Mouse (Mus musculus) E14TG2a.4 (cell line): ENCODE results near the gene Pjvk.
A peak's percentile ranks its signal among the peaks of the same experiment; 100 is the strongest.

ENCODE experiments used
- H3K27me3 ChIP-seq: 2 replicates; pipeline ENCODE4 v1.6.1; 2014; ENCODE audit warnings: low read length, control low read depth; ENCODE audit not compliant: insufficient read depth
- H3K36me3 ChIP-seq: 2 replicates; pipeline ENCODE4 v1.6.1; 2014; ENCODE audit warnings: low read length, control low read depth; ENCODE audit not compliant: insufficient read depth
- H3K4me1 ChIP-seq: replicated peaks from 2 replicates; pipeline ENCODE4 v1.6.1; 2014; ENCODE audit warnings: low read depth, low read length, control low read depth
- H3K4me3 ChIP-seq: replicated peaks from 2 replicates; pipeline ENCODE4 v1.5.1; 2014; ENCODE audit warnings: mild to moderate bottlenecking, low read length
- H3K9me3 ChIP-seq: 2 replicates; pipeline ENCODE4 v1.6.1; 2014; ENCODE audit warnings: low read length, control low read depth
- CTCF ChIP-seq: conservative IDR thresholded peaks from 2 replicates; pipeline ENCODE4 v1.5.1; 2014; ENCODE audit warnings: low read length
- NANOG ChIP-seq: IDR thresholded peaks from 2 replicates; pipeline ENCODE4 v1.6.1; 2014; ENCODE audit warnings: borderline replicate concordance, low read length, mixed read lengths
- POU5F1 ChIP-seq: IDR thresholded peaks from 2 replicates; pipeline ENCODE4 v1.6.1; 2014; ENCODE audit warnings: low read length, borderline replicate concordance

Gene Pjvk

GRCm38 (mm10) chr2:76630293-76630692 lies 18.0 kb upstream of the Pjvk start:
- no peaks in the 10 kb centered on the region; the same call in 1 of the 2 replicates for H3K36me3 ChIP-seq
- H3K9me3 ChIP-seq: peaks cover 16% of the 10 kb centered on the region
- TF ChIP-seq POU5F1 (no peak), NANOG (no peak), CTCF (no peak)
- H3K4me1 ChIP-seq: no peaks in the 10 kb centered on the region
- no peaks in the 10 kb centered on the region for H3K27me3 ChIP-seq
- H3K4me3 ChIP-seq: no peak overlapping the region

GRCm38 (mm10) chr2:76631600-76631999 lies 16.7 kb upstream of the Pjvk start:
- Histone ChIP-seq H3K27me3 (no peaks in the 10 kb centered on the region), H3K9me3 (peaks cover 3% of the 10 kb centered on the region)
- TF ChIP-seq NANOG (no peak), CTCF (no peak), POU5F1 (no peak)

GRCm38 (mm10) chr2:76639637-76640036 lies 8.6 kb upstream of the Pjvk start:
- TF ChIP-seq POU5F1 (no peak), NANOG (no peak), CTCF (no peak)
- Histone ChIP-seq H3K36me3 (peaks cover 9% of the 10 kb centered on the region), H3K9me3 (no peaks in the 10 kb centered on the region), H3K27me3 (no peaks in the 10 kb centered on the region), H3K4me3 (no peak overlapping the region), H3K4me1 (no peaks in the 10 kb centered on the region)

More at GRCm38 (mm10) chr2:76631600-76631999, 16.7 kb upstream of the Pjvk start:
- H3K4me3 ChIP-seq: no peak overlapping the region
- peaks cover 3% of the 10 kb centered on the region; the same call in 1 of the 2 replicates for H3K36me3 ChIP-seq
- H3K4me1 ChIP-seq: no peaks in the 10 kb centered on the region

- TF ChIP-seq POU5F1 (no peak), CTCF (no peak), NANOG (no peak)
- no peaks in the 10 kb centered on the region for H3K9me3 ChIP-seq
- no peak overlapping the region for H3K4me3 ChIP-seq
- peaks cover 12% of the 10 kb centered on the region for H3K27me3 ChIP-seq
- H3K4me1 ChIP-seq: peaks cover 8% of the 10 kb centered on the region
- peaks cover 6% of the 10 kb centered on the region for H3K36me3 ChIP-seq
Observed at GRCm38 (mm10) chr2:76643801-76644200, 4.5 kb upstream of the Pjvk start.

GRCm38 (mm10) chr2:76647441-76647869 lies 821 bp upstream of the Pjvk start:
- Histone ChIP-seq H3K36me3 (no peaks in the 10 kb centered on the region), H3K9me3 (no peaks in the 10 kb centered on the region), H3K27me3 (peaks cover 12% of the 10 kb centered on the region), H3K4me1 (peaks cover 12% of the 10 kb centered on the region), H3K4me3 (peak overlapping the region; percentile 93)
- no peak for TF ChIP-seq POU5F1
- no peak for TF ChIP-seq NANOG
- TF ChIP-seq CTCF: no peak

GRCm38 (mm10) chr2:76648666-76649141 lies 428 bp downstream of the Pjvk start:
- H3K27me3 ChIP-seq: peaks cover 12% of the 10 kb centered on the region

GRCm38 (mm10) chr2:76653070-76653469 lies 4.8 kb downstream of the Pjvk start:
- Histone ChIP-seq H3K36me3 (no peaks in the 10 kb centered on the region), H3K27me3 (no peaks in the 10 kb centered on the region), H3K9me3 (peaks cover under 1% of the 10 kb centered on the region; the same call in 1 of the 2 replicates), H3K4me1 (peaks cover 7% of the 10 kb centered on the region), H3K4me3 (no peak overlapping the region)
- TF ChIP-seq CTCF (peak; percentile 53), POU5F1 (no peak)

More at GRCm38 (mm10) chr2:76648666-76649141, 428 bp downstream of the Pjvk start:
- peak overlapping the region; percentile 93 for H3K4me3 ChIP-seq
- peaks cover 12% of the 10 kb centered on the region for H3K4me1 ChIP-seq
- H3K9me3 ChIP-seq: no peaks in the 10 kb centered on the region
- no peaks in the 10 kb centered on the region for H3K36me3 ChIP-seq
- no peak for TF ChIP-seq POU5F1
- no peak for TF ChIP-seq NANOG
- TF ChIP-seq CTCF: no peak

GRCm38 (mm10) chr2:76654646-76655045 lies 6.4 kb downstream of the Pjvk start:
- H3K27me3 ChIP-seq: no peaks in the 10 kb centered on the region
- H3K4me3 ChIP-seq: no peak overlapping the region
- TF ChIP-seq NANOG: no peak
- TF ChIP-seq CTCF: no peak
- TF ChIP-seq POU5F1: no peak
- H3K9me3 ChIP-seq: peaks cover 8% of the 10 kb centered on the region; the same call in 1 of the 2 replicates
- no peaks in the 10 kb centered on the region for H3K36me3 ChIP-seq
- peaks cover 4% of the 10 kb centered on the region; the same call in 1 of the 2 replicates for H3K4me1 ChIP-seq

- Histone ChIP-seq H3K9me3 (peaks cover 8% of the 10 kb centered on the region; the same call in 1 of the 2 replicates), H3K4me1 (peaks cover 4% of the 10 kb centered on the region; the same call in 1 of the 2 replicates), H3K27me3 (no peaks in the 10 kb centered on the region), H3K4me3 (no peak overlapping the region), H3K36me3 (no peaks in the 10 kb centered on the region)
- TF ChIP-seq CTCF: no peak
- TF ChIP-seq POU5F1: no peak
- no peak for TF ChIP-seq NANOG
Observed at GRCm38 (mm10) chr2:76655444-76655843, 7.2 kb downstream of the Pjvk start.
